Mouse (Mus musculus): ENCODE data around the gene Tti1. TPM values are rescaled to one million over a fixed set of nuclear protein-coding genes. Genes with fewer than 3 reads are reported as not detected.

Tti1 gene
- polyA plus RNA-seq, 1 experiment from 2014 or later: 5.1 TPM

DNA sequence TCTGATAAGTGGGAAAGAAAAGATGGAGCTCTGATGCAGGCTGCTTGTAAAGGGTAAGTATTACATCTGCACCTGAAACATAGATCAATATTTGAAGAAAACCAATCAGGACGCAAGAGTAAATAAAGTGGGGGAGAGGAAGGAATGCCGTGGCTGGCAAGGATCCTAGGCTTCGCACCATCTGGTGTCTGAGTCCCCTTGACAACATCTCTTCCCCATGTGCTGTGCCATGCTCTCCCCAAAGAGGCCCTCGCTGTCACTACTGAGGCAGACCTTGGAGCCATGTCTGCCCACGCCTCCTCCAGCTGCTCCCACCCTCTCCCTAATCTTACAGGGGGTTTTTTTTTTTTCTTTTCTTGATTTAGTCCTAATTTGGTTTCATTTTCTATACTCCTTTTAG is 74.3 kb downstream of the Tti1 start:
- Histone ChIP-seq H3K27me3 (replicated peaks; ENCODE audit: control insufficient read depth, insufficient read depth, low read length) (no peaks in the 10 kb centered on the region), H3K9ac (ENCODE audit: low read depth, low read length) (no peak overlapping the region), H3K27ac (ENCODE audit: low read depth, low read length) (no peak overlapping the region), H3K4me1 (replicated peaks; ENCODE audit: control insufficient read depth, insufficient read depth, low read length) (no peaks in the 10 kb centered on the region), H3K4me3 (ENCODE audit: low read depth, low read length) (no peak overlapping the region), H3K4me2 (replicated peaks; ENCODE audit: low read depth) (no peak overlapping the region), H3K9me3 (ENCODE audit: control insufficient read depth) (no peaks in the 10 kb centered on the region), H3K36me3 (ENCODE audit: control insufficient read depth, insufficient read depth) (no peaks in the 10 kb centered on the region)
- WGBS: 44% methylated on average over 5 of the region's 5 CpGs
- ATAC-seq: no peak
- TF ChIP-seq CTCF (IDR thresholded peaks at IDR 0.05; ENCODE audit: low read depth): no peak

DNA sequence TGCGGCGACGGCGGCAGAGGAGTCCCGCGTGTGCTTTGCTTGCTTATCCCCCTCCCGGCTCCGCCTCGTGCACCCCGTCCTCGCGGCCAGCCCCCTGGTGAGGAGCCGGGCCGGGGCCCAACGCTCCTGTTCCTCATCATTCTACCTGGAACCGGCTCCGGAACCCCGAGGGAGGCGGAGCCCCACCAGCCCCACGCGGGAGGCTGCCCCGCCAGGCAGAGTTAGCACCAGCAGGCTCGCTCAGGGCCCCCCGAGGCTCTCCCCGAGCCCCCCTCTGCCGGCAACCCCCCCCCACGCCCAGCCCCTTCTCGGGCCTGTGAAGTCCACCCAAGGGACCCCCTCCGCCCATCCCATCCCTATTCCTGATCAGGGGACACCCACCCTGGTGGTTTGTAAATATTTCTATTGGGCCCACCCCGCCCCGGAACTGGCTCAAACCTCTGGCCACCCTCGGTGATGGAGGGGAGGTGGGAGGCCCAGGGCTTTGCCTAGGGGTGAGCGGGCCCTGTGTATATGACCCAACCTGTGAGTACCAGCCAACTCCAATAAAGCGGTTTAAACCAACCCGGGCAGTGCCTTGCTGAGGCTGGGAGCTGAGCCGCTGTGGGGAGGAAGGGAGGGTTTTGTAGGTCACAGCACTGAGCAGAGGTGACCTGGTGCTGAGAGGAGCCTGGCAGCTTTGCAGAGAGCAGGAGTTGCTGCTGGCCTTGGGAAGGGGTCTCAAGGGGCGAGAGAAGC is 83.9 kb downstream of the Tti1 start:
- ATAC-seq: 0 out of 2 replicates have a peak, but pooled peaks have one; percentile 17
- 10% methylated on average over 37 of the region's 37 CpGs for WGBS
- Histone ChIP-seq H3K9me3 (ENCODE audit: control insufficient read depth) (no peaks in the 10 kb centered on the region), H3K4me1 (replicated peaks; ENCODE audit: control insufficient read depth, insufficient read depth, low read length) (peaks cover 2% of the 10 kb centered on the region; the same call in 1 of the 2 replicates), H3K4me3 (ENCODE audit: low read depth, low read length) (peak overlapping the region; percentile 42), H3K9ac (ENCODE audit: low read depth, low read length) (peak overlapping the region; percentile 48), H3K36me3 (ENCODE audit: control insufficient read depth, insufficient read depth) (no peaks in the 10 kb centered on the region), H3K27me3 (replicated peaks; ENCODE audit: control insufficient read depth, insufficient read depth, low read length) (peaks cover 42% of the 10 kb centered on the region), H3K4me2 (replicated peaks; ENCODE audit: low read depth) (peak overlapping the region; percentile 87), H3K27ac (ENCODE audit: low read depth, low read length) (no peak overlapping the region)
- TF ChIP-seq CTCF (IDR thresholded peaks at IDR 0.05; ENCODE audit: low read depth): no peak

DNA sequence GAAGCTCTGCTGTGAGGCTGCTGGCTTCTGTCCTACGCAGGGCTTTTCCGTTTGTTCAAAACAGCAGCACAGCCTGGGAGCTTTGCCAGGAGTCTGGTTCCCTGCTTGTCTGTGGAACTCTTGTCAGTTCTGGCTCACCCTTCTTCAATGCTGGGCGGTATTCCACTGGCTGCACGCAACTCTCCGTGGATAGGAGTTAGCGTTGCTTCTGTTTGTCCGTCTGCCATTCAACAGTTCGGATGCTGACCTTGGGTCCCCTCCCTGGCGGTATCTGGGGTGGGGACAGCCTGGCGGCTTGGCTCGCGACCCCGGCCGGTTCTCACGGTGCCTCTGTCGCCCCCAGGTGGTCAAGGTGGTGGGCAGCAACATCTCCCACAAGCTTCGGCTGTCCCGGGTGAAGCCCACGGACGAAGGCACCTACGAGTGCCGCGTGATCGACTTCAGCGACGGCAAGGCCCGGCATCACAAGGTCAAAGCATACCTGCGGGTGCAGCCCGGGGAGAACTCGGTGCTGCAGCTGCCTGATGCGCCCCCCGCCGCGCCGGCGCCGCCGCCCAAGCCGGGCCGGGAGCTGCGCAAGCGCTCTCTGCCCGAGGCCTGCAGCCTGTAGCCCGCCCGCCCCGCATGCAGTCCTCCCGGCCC is 84.6 kb downstream of the Tti1 start:
- ATAC-seq: peak; percentile 3; the same call in 1 of the 2 replicates
- 1% methylated on average over 41 of the region's 47 CpGs for WGBS
- TF ChIP-seq CTCF (IDR thresholded peaks at IDR 0.05; ENCODE audit: low read depth): peak; percentile 83
- Histone ChIP-seq H3K27ac (ENCODE audit: low read depth, low read length) (no peak overlapping the region), H3K4me3 (ENCODE audit: low read depth, low read length) (peak overlapping the region; percentile 42), H3K9ac (ENCODE audit: low read depth, low read length) (peak overlapping the region; percentile 48), H3K36me3 (ENCODE audit: control insufficient read depth, insufficient read depth) (no peaks in the 10 kb centered on the region), H3K4me1 (replicated peaks; ENCODE audit: control insufficient read depth, insufficient read depth, low read length) (peaks cover 2% of the 10 kb centered on the region; the same call in 1 of the 2 replicates), H3K9me3 (ENCODE audit: control insufficient read depth) (no peaks in the 10 kb centered on the region), H3K27me3 (replicated peaks; ENCODE audit: control insufficient read depth, insufficient read depth, low read length) (peaks cover 48% of the 10 kb centered on the region), H3K4me2 (replicated peaks; ENCODE audit: low read depth) (peak overlapping the region; percentile 87)

DNA sequence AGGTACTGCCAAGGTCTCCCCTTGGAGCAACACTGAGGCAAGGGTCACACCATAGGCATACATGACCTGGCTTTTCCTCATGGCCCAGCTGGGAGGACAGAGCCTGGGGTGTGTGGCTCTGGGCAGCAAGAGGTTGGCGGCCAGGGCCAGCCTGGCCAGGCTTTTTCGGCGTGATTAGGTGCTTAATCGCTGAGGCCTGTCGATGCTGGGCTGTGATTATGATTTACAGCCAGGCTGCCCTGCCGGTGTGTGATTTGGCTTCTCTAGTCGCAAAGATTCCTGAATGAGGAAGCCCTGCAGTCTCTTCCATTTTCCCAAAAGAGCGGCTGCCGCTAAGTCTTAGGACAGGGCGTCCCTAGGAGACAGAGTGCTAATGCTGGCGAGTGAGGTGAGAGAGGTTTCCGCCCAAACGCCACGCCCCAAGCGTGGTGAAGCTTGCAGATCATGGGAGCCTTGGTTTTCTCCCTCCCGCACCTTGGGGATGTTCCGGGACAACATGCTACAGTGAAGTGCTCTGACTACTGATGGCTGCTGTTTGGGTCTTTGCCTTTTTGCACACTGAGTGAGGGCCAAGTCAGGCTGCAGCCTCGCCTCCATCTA is 87.5 kb downstream of the Tti1 start:
- Histone ChIP-seq H3K4me2 (replicated peaks; ENCODE audit: low read depth) (0 out of 2 replicates have a peak overlapping the region, but pooled peaks have one; percentile 6), H3K36me3 (ENCODE audit: control insufficient read depth, insufficient read depth) (no peaks in the 10 kb centered on the region), H3K27me3 (replicated peaks; ENCODE audit: control insufficient read depth, insufficient read depth, low read length) (peaks cover 63% of the 10 kb centered on the region), H3K9ac (ENCODE audit: low read depth, low read length) (no peak overlapping the region), H3K27ac (ENCODE audit: low read depth, low read length) (no peak overlapping the region), H3K4me3 (ENCODE audit: low read depth, low read length) (0 out of 2 replicates have a peak overlapping the region, but pooled peaks have one; percentile 7), H3K4me1 (replicated peaks; ENCODE audit: control insufficient read depth, insufficient read depth, low read length) (peaks cover 2% of the 10 kb centered on the region; the same call in 1 of the 2 replicates), H3K9me3 (ENCODE audit: control insufficient read depth) (no peaks in the 10 kb centered on the region)
- ATAC-seq: no peak
- 13% methylated on average over 18 of the region's 18 CpGs for WGBS
- TF ChIP-seq CTCF (IDR thresholded peaks at IDR 0.05; ENCODE audit: low read depth): no peak

DNA sequence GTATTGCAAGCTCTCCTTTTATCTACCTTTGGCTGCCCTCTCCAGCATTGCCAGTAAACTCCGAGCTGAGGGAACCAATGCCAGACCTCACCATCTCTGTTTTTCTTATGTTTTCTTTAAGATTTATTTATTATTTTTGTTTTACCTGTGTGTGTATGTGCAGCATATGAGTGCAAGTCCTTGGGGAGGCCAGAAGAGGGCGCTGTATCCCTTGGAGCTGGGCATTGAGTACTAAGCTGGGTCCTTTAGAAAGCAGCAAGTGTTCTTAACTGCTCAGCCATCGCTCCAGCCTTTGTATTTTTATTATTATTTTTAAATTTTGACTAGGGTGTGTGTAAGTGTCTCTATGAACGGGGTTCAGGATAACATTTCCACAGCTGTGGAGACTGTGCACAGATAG is 91.6 kb downstream of the Tti1 start:
- peak; percentile 17; the same call in 1 of the 2 replicates for TF ChIP-seq CTCF (IDR thresholded peaks at IDR 0.05; ENCODE audit: low read depth)
- H3K27me3 ChIP-seq (replicated peaks; ENCODE audit: control insufficient read depth, insufficient read depth, low read length): peaks cover 42% of the 10 kb centered on the region
- no peak overlapping the region for H3K27ac ChIP-seq (ENCODE audit: low read depth, low read length)
- H3K36me3 ChIP-seq (ENCODE audit: control insufficient read depth, insufficient read depth): no peaks in the 10 kb centered on the region
- no peak overlapping the region for H3K4me3 ChIP-seq (ENCODE audit: low read depth, low read length)
- no peak overlapping the region for H3K4me2 ChIP-seq (replicated peaks; ENCODE audit: low read depth)
- H3K4me1 ChIP-seq (replicated peaks; ENCODE audit: control insufficient read depth, insufficient read depth, low read length): 0 out of 2 replicates have a peak, but pooled peaks cover 2% of the 10 kb centered on the region
- no peak overlapping the region for H3K9ac ChIP-seq (ENCODE audit: low read depth, low read length)
- 80% methylated on average over 4 of the region's 4 CpGs for WGBS
- no peak for ATAC-seq
- H3K9me3 ChIP-seq (ENCODE audit: control insufficient read depth): no peaks in the 10 kb centered on the region

All from intestine, postnatal 0 days (tissue).